Mouse (Mus musculus): ENCODE measurements around the gene Rfx8.

- TF ChIP-seq POLR2A (IDR thresholded peaks at IDR 0.05; ENCODE audit: borderline replicate concordance, extremely low read depth, low read depth, low read length), result no peak
- no peak for TF ChIP-seq CTCF (IDR thresholded peaks at IDR 0.05; ENCODE audit: insufficient read depth, low read length)
Measured at GRCm38 (mm10) chr1:39615526-39615925, 105.3 kb downstream of the Rfx8 start.
